Mouse (Mus musculus): ENCODE results near the gene Fxyd7. TPM values are rescaled to one million over a fixed set of nuclear protein-coding genes. Genes with fewer than 3 reads are reported as not detected.

Gene Fxyd7
- polyA plus RNA-seq, 1 experiment = 99.7 TPM

DNA sequence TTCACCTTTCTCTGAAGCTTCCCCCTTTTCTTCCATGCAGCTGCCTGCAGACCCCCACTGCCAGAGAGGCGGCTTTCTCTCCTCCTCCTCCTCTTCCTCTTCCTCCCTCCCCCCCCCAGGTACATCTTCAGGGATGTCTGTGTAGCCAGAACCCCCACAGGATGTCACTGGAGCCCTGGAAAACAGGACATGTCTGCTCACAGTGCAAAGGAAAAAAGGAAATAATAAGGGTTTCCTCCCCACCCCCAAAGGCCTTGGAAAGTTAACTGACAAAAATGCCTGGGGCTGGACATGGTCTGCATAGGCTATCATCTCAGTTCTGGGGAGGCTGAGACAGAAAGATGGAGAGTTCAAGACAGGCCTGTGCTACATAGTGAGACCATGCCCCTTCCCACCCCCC lies 29.8 kb upstream of the Fxyd7 start:
- TF ChIP-seq CTCF (IDR thresholded peaks at IDR 0.05; ENCODE audit: borderline replicate concordance, insufficient read depth, low read depth, low read length) (no peak), POLR2A (IDR thresholded peaks at IDR 0.05; ENCODE audit: borderline replicate concordance, insufficient read depth, low read length) (no peak)
- DNase-seq = peak in 1 of 2 experiments; percentile 65
- no peaks in the 10 kb centered on the region for H3K27me3 ChIP-seq (ENCODE audit: control insufficient read depth, insufficient read depth, low read length)
- 48% methylated on average over 1 of the region's 1 CpGs for WGBS
- H3K4me1 ChIP-seq (ENCODE audit: control insufficient read depth, insufficient read depth, low read length) = no peaks in the 10 kb centered on the region
- no peak overlapping the region for H3K4me3 ChIP-seq (replicated peaks; ENCODE audit: insufficient read depth, low read depth, low read length)
- H3K27ac ChIP-seq (ENCODE audit: insufficient read depth, low read length) = no peak overlapping the region

DNA sequence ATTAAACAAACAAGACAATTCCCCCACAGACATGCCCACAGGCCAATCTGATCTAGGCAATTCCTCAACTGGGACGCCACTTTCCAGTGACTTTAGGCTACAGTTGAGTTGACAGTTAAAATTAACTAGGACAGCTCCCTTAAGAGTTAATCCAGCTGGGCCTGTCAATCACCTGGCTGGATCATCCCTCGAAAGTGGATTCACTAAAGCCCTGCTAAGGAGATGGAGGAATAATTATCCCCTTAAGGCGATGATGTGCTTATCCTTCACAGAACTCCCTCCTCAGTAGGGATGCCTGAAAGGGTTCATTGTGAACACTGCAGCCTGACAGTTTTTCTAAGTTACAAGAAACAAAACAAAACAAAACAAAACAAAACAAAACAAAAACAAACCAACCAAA lies 29.3 kb upstream of the Fxyd7 start:
- no peak for DNase-seq
- no peak overlapping the region for H3K27ac ChIP-seq (ENCODE audit: insufficient read depth, low read length)
- no peak overlapping the region for H3K4me3 ChIP-seq (replicated peaks; ENCODE audit: insufficient read depth, low read depth, low read length)
- no peaks in the 10 kb centered on the region for H3K27me3 ChIP-seq (ENCODE audit: control insufficient read depth, insufficient read depth, low read length)
- H3K4me1 ChIP-seq (ENCODE audit: control insufficient read depth, insufficient read depth, low read length) = no peaks in the 10 kb centered on the region
- no peak for TF ChIP-seq CTCF (IDR thresholded peaks at IDR 0.05; ENCODE audit: borderline replicate concordance, insufficient read depth, low read depth, low read length)
- TF ChIP-seq POLR2A (IDR thresholded peaks at IDR 0.05; ENCODE audit: borderline replicate concordance, insufficient read depth, low read length) = no peak
- WGBS = 47% methylated on average over 3 of the region's 3 CpGs

DNA sequence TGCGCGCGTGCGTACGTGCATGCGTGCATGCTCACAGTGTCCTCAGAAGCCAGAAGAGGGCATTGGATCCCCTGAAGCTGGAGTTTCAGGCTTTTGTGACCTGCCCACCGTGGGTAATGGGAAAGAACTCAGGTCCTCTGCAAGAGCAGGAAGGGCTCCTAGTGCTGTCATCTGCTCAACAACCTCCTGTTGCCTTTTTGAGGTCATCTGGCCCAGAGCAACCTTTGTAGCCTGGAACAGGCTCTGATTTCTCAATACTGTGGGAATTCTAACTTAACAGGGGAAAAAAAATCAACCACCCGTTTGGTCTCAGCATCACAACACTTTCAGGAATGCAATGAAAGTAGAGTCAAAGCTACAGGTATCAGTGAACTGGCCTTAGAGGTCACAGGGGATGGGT lies 28.4 kb upstream of the Fxyd7 start:
- 94% methylated on average over 8 of the region's 8 CpGs for WGBS
- no peak overlapping the region for H3K27ac ChIP-seq (ENCODE audit: insufficient read depth, low read length)
- TF ChIP-seq CTCF (IDR thresholded peaks at IDR 0.05; ENCODE audit: borderline replicate concordance, insufficient read depth, low read depth, low read length) = no peak
- TF ChIP-seq POLR2A (IDR thresholded peaks at IDR 0.05; ENCODE audit: borderline replicate concordance, insufficient read depth, low read length) = no peak

DNA sequence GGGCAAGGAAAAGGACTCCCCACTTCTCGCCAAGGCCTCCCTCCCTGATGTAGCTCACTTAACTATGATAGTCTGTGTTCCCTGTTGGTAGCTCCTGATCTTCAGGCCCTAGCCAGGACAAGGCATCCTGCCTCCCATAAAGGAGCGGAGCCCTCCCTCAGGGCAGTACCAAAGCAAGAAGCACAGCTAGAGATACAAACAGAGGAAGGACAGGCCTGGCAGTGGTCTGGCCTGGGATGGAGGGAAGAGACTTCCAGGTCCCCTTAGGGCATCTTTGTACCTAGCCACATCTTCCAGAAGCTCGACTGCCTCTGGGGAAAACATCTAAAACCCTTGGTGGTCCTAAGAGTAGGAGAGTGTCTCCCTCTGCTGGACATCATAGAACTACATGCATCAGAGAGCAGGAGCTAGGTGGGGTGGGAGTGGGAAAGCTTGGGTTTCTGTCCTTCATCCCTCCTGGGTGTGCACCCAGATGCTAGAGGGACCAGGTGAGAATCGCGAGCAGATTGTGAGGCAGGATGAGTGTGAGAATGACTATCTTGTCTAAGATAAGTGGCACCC lies 26.7 kb upstream of the Fxyd7 start:
- WGBS = 44% methylated on average over 5 of the region's 5 CpGs
- Histone ChIP-seq H3K4me3 (replicated peaks; ENCODE audit: insufficient read depth, low read depth, low read length) (no peak overlapping the region), H3K27ac (ENCODE audit: insufficient read depth, low read length) (no peak overlapping the region; the same call in 1 of the 2 replicates), H3K27me3 (ENCODE audit: control insufficient read depth, insufficient read depth, low read length) (no peaks in the 10 kb centered on the region), H3K4me1 (ENCODE audit: control insufficient read depth, insufficient read depth, low read length) (no peaks in the 10 kb centered on the region; the same call in 1 of the 2 replicates)
- DNase-seq = peak in 1 of 2 experiments; percentile 51
- no peak for TF ChIP-seq POLR2A (IDR thresholded peaks at IDR 0.05; ENCODE audit: borderline replicate concordance, insufficient read depth, low read length)
- peak; percentile 56; the same call in 1 of the 2 replicates for TF ChIP-seq CTCF (IDR thresholded peaks at IDR 0.05; ENCODE audit: borderline replicate concordance, insufficient read depth, low read depth, low read length)

More for the DNA sequence above, 28.4 kb upstream of the Fxyd7 start:
- DNase-seq = no peak
- Histone ChIP-seq H3K4me3 (replicated peaks; ENCODE audit: insufficient read depth, low read depth, low read length) (no peak overlapping the region), H3K27me3 (ENCODE audit: control insufficient read depth, insufficient read depth, low read length) (no peaks in the 10 kb centered on the region), H3K4me1 (ENCODE audit: control insufficient read depth, insufficient read depth, low read length) (no peaks in the 10 kb centered on the region)

DNA sequence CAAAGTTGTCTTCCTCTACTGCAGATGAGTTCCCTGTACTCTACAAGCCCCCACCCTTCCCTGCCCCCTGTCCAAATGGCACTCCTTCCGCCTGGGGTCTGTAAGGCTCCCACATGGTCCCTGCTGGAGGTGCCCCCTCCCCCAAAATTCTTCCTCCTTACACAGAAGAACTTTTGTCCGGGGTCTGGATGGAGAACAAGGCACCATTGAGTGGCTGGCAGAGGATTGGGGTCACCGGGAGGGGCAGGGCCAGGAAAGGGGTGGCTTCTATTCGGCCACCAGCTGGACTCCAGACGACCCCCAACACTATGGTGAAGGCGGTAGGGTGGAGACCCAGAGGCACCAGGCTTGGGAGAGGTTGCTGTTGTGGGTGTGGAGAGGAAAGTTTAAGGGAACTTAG lies 26.2 kb upstream of the Fxyd7 start:
- Histone ChIP-seq H3K27me3 (ENCODE audit: control insufficient read depth, insufficient read depth, low read length) (no peaks in the 10 kb centered on the region), H3K27ac (ENCODE audit: insufficient read depth, low read length) (no peak overlapping the region; the same call in 1 of the 2 replicates), H3K4me1 (ENCODE audit: control insufficient read depth, insufficient read depth, low read length) (no peaks in the 10 kb centered on the region; the same call in 1 of the 2 replicates), H3K4me3 (replicated peaks; ENCODE audit: insufficient read depth, low read depth, low read length) (no peak overlapping the region)
- peak in 1 of 2 experiments; percentile 57 for DNase-seq
- no peak for TF ChIP-seq POLR2A (IDR thresholded peaks at IDR 0.05; ENCODE audit: borderline replicate concordance, insufficient read depth, low read length)
- TF ChIP-seq CTCF (IDR thresholded peaks at IDR 0.05; ENCODE audit: borderline replicate concordance, insufficient read depth, low read depth, low read length) = no peak
- WGBS = 45% methylated on average over 6 of the region's 6 CpGs

DNA sequence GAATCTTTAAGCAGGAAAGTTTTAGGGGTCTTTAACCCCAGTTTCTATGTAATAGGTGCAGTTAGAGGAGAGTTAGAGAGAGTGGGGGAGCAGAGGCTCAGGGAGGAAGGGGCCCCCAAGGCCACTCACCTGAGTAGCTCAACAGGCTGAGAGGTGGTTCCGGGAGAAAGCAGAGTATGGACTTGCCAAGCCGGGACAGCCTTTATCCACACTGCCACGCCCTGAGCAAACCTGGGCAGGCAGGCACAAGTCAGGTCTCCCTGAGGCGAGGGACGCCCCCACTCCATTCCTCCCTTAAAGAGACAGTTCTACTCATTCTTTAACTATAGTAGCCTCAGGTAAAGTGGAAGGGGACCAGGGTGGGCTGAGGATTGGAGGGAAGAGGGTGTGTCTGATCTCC lies 25.2 kb upstream of the Fxyd7 start, which contains the start of gene Fxyd3:
TSS of gene Fxyd3 (minus strand) at position 213 of the 400 bp plus-strand sequence.
- no peak for DNase-seq
- Histone ChIP-seq H3K27ac (ENCODE audit: insufficient read depth, low read length) (0 out of 2 replicates have a peak within 1 kb of the TSS, but pooled peaks have one; percentile 11), H3K4me1 (ENCODE audit: control insufficient read depth, insufficient read depth, low read length) (no peaks in the 10 kb centered on the region; the same call in 1 of the 2 replicates), H3K4me3 (replicated peaks; ENCODE audit: insufficient read depth, low read depth, low read length) (no peak within 1 kb of the TSS), H3K27me3 (ENCODE audit: control insufficient read depth, insufficient read depth, low read length) (no peaks in the 10 kb centered on the region)
- TF ChIP-seq POLR2A (IDR thresholded peaks at IDR 0.05; ENCODE audit: borderline replicate concordance, insufficient read depth, low read length) = no peak
- no peak for TF ChIP-seq CTCF (IDR thresholded peaks at IDR 0.05; ENCODE audit: borderline replicate concordance, insufficient read depth, low read depth, low read length)
- 73% methylated on average over 5 of the region's 5 CpGs for WGBS

DNA sequence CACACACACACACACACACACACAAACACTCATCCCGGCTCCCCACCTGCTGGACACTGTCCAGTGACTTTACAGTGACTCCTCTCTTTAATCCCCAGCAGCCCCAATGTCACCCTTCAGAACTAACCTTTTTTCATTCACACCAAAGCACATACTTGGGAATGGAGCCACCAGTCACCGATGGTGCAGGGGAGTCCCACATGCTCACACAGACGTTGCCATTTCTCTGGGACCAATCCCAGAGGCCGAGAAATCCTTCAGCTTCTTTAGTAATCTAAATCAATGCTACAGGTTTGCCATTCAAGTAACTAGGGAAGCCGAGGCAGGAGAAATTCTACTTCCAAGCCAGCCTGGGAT lies 23.4 kb upstream of the Fxyd7 start:
- Histone ChIP-seq H3K4me3 (replicated peaks; ENCODE audit: insufficient read depth, low read depth, low read length) (no peak overlapping the region), H3K27ac (ENCODE audit: insufficient read depth, low read length) (no peak overlapping the region), H3K27me3 (ENCODE audit: control insufficient read depth, insufficient read depth, low read length) (no peaks in the 10 kb centered on the region), H3K4me1 (ENCODE audit: control insufficient read depth, insufficient read depth, low read length) (no peaks in the 10 kb centered on the region; the same call in 1 of the 2 replicates)
- 31% methylated on average over 5 of the region's 5 CpGs for WGBS
- peak in 1 of 2 experiments; percentile 38 for DNase-seq
- TF ChIP-seq POLR2A (IDR thresholded peaks at IDR 0.05; ENCODE audit: borderline replicate concordance, insufficient read depth, low read length) = no peak
- TF ChIP-seq CTCF (IDR thresholded peaks at IDR 0.05; ENCODE audit: borderline replicate concordance, insufficient read depth, low read depth, low read length) = no peak

DNA sequence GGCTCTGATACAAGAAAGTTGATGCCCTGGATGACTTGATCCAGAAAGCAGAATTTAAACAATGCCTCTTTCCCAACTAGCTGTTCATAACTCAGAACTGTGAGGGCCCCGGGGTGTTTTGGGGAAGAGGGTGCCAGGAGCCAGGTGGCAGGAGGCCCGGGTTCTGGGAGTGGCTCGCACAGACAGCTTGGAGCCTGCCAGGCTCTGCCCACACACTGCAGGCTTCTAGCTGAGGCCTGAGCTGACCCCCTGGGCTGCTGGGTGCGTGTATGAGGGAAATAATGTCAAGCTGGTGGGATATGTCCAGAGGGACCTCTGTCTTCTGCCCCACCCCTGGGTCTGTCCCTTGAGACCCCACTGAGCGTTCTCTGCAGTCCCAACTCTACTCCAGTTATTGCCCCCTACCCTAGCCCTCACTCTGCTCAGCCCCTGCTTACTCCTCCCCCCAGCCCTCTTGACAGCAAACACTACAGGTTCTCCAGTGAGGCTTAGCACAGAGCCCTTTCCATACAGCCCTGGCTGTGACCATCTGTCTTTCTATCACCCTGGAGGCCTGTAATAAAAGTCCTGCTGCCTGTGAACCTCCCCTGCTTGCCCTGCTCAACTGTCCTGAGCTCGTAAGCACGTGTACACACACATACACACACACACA lies 22.9 kb upstream of the Fxyd7 start:
- Histone ChIP-seq H3K27ac (ENCODE audit: insufficient read depth, low read length) (no peak overlapping the region), H3K4me1 (ENCODE audit: control insufficient read depth, insufficient read depth, low read length) (no peaks in the 10 kb centered on the region; the same call in 1 of the 2 replicates), H3K4me3 (replicated peaks; ENCODE audit: insufficient read depth, low read depth, low read length) (no peak overlapping the region), H3K27me3 (ENCODE audit: control insufficient read depth, insufficient read depth, low read length) (no peaks in the 10 kb centered on the region)
- DNase-seq = peak; percentile 44 to 62
- TF ChIP-seq POLR2A (IDR thresholded peaks at IDR 0.05; ENCODE audit: borderline replicate concordance, insufficient read depth, low read length) = no peak
- TF ChIP-seq CTCF (IDR thresholded peaks at IDR 0.05; ENCODE audit: borderline replicate concordance, insufficient read depth, low read depth, low read length) = no peak
- 16% methylated on average over 7 of the region's 7 CpGs for WGBS

Data from cerebellum, adult 2 months (tissue).